In genomic region chr6:91685896-91686295, GRCm38 (mm10) we compare ENCODE assay signal across 7 mouse cellular contexts. TPM values are rescaled to one million over a fixed set of nuclear protein-coding genes. Genes with fewer than 3 reads are reported as not detected.
DNase-seq lines count a peak whose midpoint lies in the region; ATAC-seq and TF ChIP-seq lines count a peak whose summit lies in the region.

No protein-coding gene starts in this region.

- no peak for ATAC-seq in heart, postnatal 0 days (ENCODE audit: insufficient read depth, low read depth)
- no peak for ATAC-seq in liver, postnatal 0 days

- TF ChIP-seq EP300 in CH12.LX (IDR thresholded peaks at IDR 0.05; ENCODE audit: low read length) = no peak
- no peak for TF ChIP-seq EP300 in heart, postnatal 0 days (IDR thresholded peaks at IDR 0.05; ENCODE audit: low read depth)
- TF ChIP-seq EP300 in liver, postnatal 0 days (IDR thresholded peaks at IDR 0.05; ENCODE audit: low read depth) = no peak

- H3K36me3 ChIP-seq in CH12.LX (replicated peaks in 1 of 2; ENCODE audit: control insufficient read depth in 1 of 2, insufficient read depth in 1 of 2, low read length in 1 of 2) = peaks cover 0 to 33% of the 10 kb centered on the region in 2 experiments
- H3K36me3 ChIP-seq in heart, postnatal 0 days (replicated peaks; ENCODE audit: control insufficient read depth, insufficient read depth, low read length) = peaks cover 6% of the 10 kb centered on the region; the same call in 1 of the 2 replicates
- peaks cover 2% of the 10 kb centered on the region; the same call in 1 of the 2 replicates for H3K36me3 ChIP-seq in liver, postnatal 0 days (replicated peaks; ENCODE audit: insufficient read depth, low read length)

- no peak for TF ChIP-seq RAD21 in CH12.LX (IDR thresholded peaks at IDR 0.05; ENCODE audit: low read depth, low read length)

- peaks cover 26 to 69% of the 10 kb centered on the region in 2 experiments for H3K4me1 ChIP-seq in CH12.LX (ENCODE audit: control insufficient read depth in 1 of 2, insufficient read depth in 2 of 2)
- peaks cover 33% of the 10 kb centered on the region for H3K4me1 ChIP-seq in heart, postnatal 0 days (ENCODE audit: control insufficient read depth, insufficient read depth)
- H3K4me1 ChIP-seq in liver, postnatal 0 days (ENCODE audit: insufficient read depth) = peaks cover 53% of the 10 kb centered on the region

- H3K27ac ChIP-seq in CH12.LX (ENCODE audit: insufficient read depth, low read depth) = no peak overlapping the region
- peak overlapping the region; percentile 91 for H3K27ac ChIP-seq in heart, postnatal 0 days (ENCODE audit: low read depth)
- 0 out of 2 replicates have a peak overlapping the region, but pooled peaks have one; percentile 24 for H3K27ac ChIP-seq in liver, postnatal 0 days (ENCODE audit: low read depth)

- no peak for TF ChIP-seq CTCF in CH12.LX (conservative IDR thresholded peaks at IDR 0.05 in 1 of 2, IDR thresholded peaks at IDR 0.05 in 1 of 2; ENCODE audit: low read depth in 2 of 2, low read length in 2 of 2)
- TF ChIP-seq CTCF in heart, postnatal 0 days (IDR thresholded peaks at IDR 0.05; ENCODE audit: low read depth) = no peak
- TF ChIP-seq CTCF in liver, postnatal 0 days (IDR thresholded peaks at IDR 0.05; ENCODE audit: low read depth) = no peak

- 0 out of 2 replicates have a peak overlapping the region, but pooled peaks have one; percentile 59 for H3K4me2 ChIP-seq in CH12.LX (ENCODE audit: insufficient read depth, low read depth, poor library complexity, severe bottlenecking)
- peak overlapping the region; percentile 93 for H3K4me2 ChIP-seq in heart, postnatal 0 days (ENCODE audit: low read depth, low read length)
- H3K4me2 ChIP-seq in liver, postnatal 0 days (ENCODE audit: low read depth, low read length) = peak overlapping the region; percentile 96

- in situ Hi-C loops in CH12.LX (cut with MboI; ENCODE audit: low pct_ligation_motif_present, low pct_unique_long_range_greater_than_20kb, low sequenced_read_pairs) = no loop called here

- H3K9me3 ChIP-seq in CH12.LX (replicated peaks; ENCODE audit: low read length) = no peaks in the 10 kb centered on the region
- no peaks in the 10 kb centered on the region for H3K9me3 ChIP-seq in heart, postnatal 0 days (replicated peaks; ENCODE audit: control insufficient read depth, low read length)
- no peaks in the 10 kb centered on the region for H3K9me3 ChIP-seq in liver, postnatal 0 days (ENCODE audit: low read length)

- dilution Hi-C loops in CH12.LX (cut with MboI; ENCODE audit: extremely low pct_ligation_motif_present, extremely low pct_unique_long_range_greater_than_20kb, low sequenced_read_pairs) = no loop called here

- peak overlapping the region in 2 of 3 experiments; percentile 2 to 97 for H3K4me3 ChIP-seq in CH12.LX (replicated peaks in 1 of 3; ENCODE audit: low read depth in 2 of 3, low read length in 2 of 3, poor library complexity in 1 of 3)
- H3K4me3 ChIP-seq in heart, postnatal 0 days (ENCODE audit: low read depth, low read length) = peak overlapping the region; percentile 93
- H3K4me3 ChIP-seq in liver, postnatal 0 days (ENCODE audit: low read depth, low read length) = peak overlapping the region; percentile 87; the same call in 1 of the 2 replicates

- H3K79me2 ChIP-seq in CH12.LX (replicated peaks; ENCODE audit: control insufficient read depth, extremely low read depth, insufficient read depth, poor library complexity, severe bottlenecking) = peaks cover 9% of the 10 kb centered on the region

- no peak overlapping the region for H3K9ac ChIP-seq in CH12.LX (ENCODE audit: insufficient read depth, low read depth)
- H3K9ac ChIP-seq in heart, postnatal 0 days (replicated peaks; ENCODE audit: low read depth, low read length) = 0 out of 2 replicates have a peak overlapping the region, but pooled peaks have one; percentile 1
- no peak overlapping the region; the same call in 1 of the 2 replicates for H3K9ac ChIP-seq in liver, postnatal 0 days (replicated peaks)

- no peak for TF ChIP-seq POLR2A in CH12.LX (IDR thresholded peaks at IDR 0.05; ENCODE audit: low read depth, low read length)

- DNase-seq in CH12.LX (ENCODE audit: extremely low read depth) = no peak
- DNase-seq in adrenal gland, postnatal 14 days = peak; percentile 53
- DNase-seq in heart, postnatal 0 days (ENCODE audit: low spot score) = no peak
- DNase-seq in liver, postnatal 0 days = no peak
- DNase-seq in frontal cortex, postnatal 25 days (ENCODE audit: low spot score in 2 of 2) = no peak
- DNase-seq in spleen, postnatal 14 days (ENCODE audit: low spot score in 2 of 2) = no peak
- DNase-seq in B cell, adult 2 months = no peak

- WGBS in heart, postnatal 0 days = 43% methylated on average over 7 of the region's 7 CpGs
- 60% methylated on average over 7 of the region's 7 CpGs for WGBS in liver, postnatal 0 days (ENCODE audit: insufficient replicate concordance)

- no peaks in the 10 kb centered on the region for H3K27me3 ChIP-seq in CH12.LX (replicated peaks)
- H3K27me3 ChIP-seq in heart, postnatal 0 days (ENCODE audit: control insufficient read depth, insufficient read depth, low read length) = no peaks in the 10 kb centered on the region
- no peaks in the 10 kb centered on the region for H3K27me3 ChIP-seq in liver, postnatal 0 days (ENCODE audit: insufficient read depth, low read length)

TF ChIP-seq in CH12.LX, 34 proteins besides CTCF, POLR2A, EP300 and RAD21:
- TF ChIP-seq ZMIZ1 (IDR thresholded peaks at IDR 0.05; ENCODE audit: low read depth, low read length) = no peak
- TF ChIP-seq ZC3H11A (IDR thresholded peaks at IDR 0.05; ENCODE audit: low read depth, low read length) = no peak
- TF ChIP-seq SIN3A (IDR thresholded peaks at IDR 0.05; ENCODE audit: low read length) = no peak
- no peak for TF ChIP-seq IRF4 (IDR thresholded peaks at IDR 0.05; ENCODE audit: low read depth, low read length)
- no peak for TF ChIP-seq MYC (IDR thresholded peaks at IDR 0.05; ENCODE audit: low read depth, low read length)
- no peak for TF ChIP-seq ZNF384 (IDR thresholded peaks at IDR 0.05; ENCODE audit: low read depth, low read length)
- no peak for TF ChIP-seq MEF2A (IDR thresholded peaks at IDR 0.05; ENCODE audit: borderline replicate concordance, low read depth, low read length)
- no peak for TF ChIP-seq E2F4 (IDR thresholded peaks at IDR 0.05; ENCODE audit: insufficient replicate concordance, low read depth, low read length)
- TF ChIP-seq USF2 (conservative IDR thresholded peaks at IDR 0.05; ENCODE audit: low read depth, low read length) = no peak
- TF ChIP-seq KAT2A (IDR thresholded peaks at IDR 0.05; ENCODE audit: insufficient replicate concordance, low read length) = no peak
- no peak for TF ChIP-seq HCFC1 (IDR thresholded peaks at IDR 0.05; ENCODE audit: low read depth, low read length)
- TF ChIP-seq PAX5 (IDR thresholded peaks at IDR 0.05; ENCODE audit: low read length) = no peak
- TF ChIP-seq SMC3 (IDR thresholded peaks at IDR 0.05; ENCODE audit: low read depth, low read length) = no peak
- TF ChIP-seq TCF12 (IDR thresholded peaks at IDR 0.05; ENCODE audit: low read depth, low read length) = no peak
- TF ChIP-seq MXI1 (IDR thresholded peaks at IDR 0.05; ENCODE audit: low read depth, low read length) = no peak
- TF ChIP-seq ETS1 (conservative IDR thresholded peaks at IDR 0.05; ENCODE audit: low read depth, low read length) = no peak
- TF ChIP-seq ELF1 (IDR thresholded peaks at IDR 0.05; ENCODE audit: low read depth, low read length) = no peak
- TF ChIP-seq JUND (conservative IDR thresholded peaks at IDR 0.05; ENCODE audit: low read depth, low read length) = no peak
- no peak for TF ChIP-seq GABPA (IDR thresholded peaks at IDR 0.05; ENCODE audit: insufficient replicate concordance, low read depth, low read length)

RNA-seq across cellular contexts. Expression of gene Slc6a6, which starts 2.0 kb away (rescaled TPM):
- total RNA-seq in CH12.LX (2012; rRNA removed) (28.9 and 31.3 TPM in 2 replicates), CH12.LX (2014; rRNA removed) (28.4 and 30.1 TPM in 2 replicates)
- 42.6 and 56.0 TPM in 2 replicates for polyA plus RNA-seq in CH12.LX (2012; ENCODE audit: insufficient read length, low read depth)
- 259 and 278 TPM in 2 replicates for total RNA-seq in adrenal gland, postnatal 14 days (2021)
- total RNA-seq in heart, postnatal 0 days (2014; rRNA removed; ENCODE audit: low replicate concordance) = 95.3 and 149 TPM in 2 replicates
- 87.4 and 116 TPM in 2 replicates for polyA plus RNA-seq in heart, postnatal 0 days (2015; fragmentation: Nextera tagmentation; extraction: Ambion mirVana)
- polyA plus RNA-seq in liver, postnatal 0 days (2015; fragmentation: Nextera tagmentation; extraction: Ambion mirVana) = 31.1 and 34.4 TPM in 2 replicates
